Mouse (Mus musculus) cerebellum, adult 11 months (tissue): ENCODE results near the gene Gpn2.

Source experiments
- DNase-seq: peaks from one replicate; pipeline ENCODE4 v3.0.0; 2022

The Gpn2 gene

DNA sequence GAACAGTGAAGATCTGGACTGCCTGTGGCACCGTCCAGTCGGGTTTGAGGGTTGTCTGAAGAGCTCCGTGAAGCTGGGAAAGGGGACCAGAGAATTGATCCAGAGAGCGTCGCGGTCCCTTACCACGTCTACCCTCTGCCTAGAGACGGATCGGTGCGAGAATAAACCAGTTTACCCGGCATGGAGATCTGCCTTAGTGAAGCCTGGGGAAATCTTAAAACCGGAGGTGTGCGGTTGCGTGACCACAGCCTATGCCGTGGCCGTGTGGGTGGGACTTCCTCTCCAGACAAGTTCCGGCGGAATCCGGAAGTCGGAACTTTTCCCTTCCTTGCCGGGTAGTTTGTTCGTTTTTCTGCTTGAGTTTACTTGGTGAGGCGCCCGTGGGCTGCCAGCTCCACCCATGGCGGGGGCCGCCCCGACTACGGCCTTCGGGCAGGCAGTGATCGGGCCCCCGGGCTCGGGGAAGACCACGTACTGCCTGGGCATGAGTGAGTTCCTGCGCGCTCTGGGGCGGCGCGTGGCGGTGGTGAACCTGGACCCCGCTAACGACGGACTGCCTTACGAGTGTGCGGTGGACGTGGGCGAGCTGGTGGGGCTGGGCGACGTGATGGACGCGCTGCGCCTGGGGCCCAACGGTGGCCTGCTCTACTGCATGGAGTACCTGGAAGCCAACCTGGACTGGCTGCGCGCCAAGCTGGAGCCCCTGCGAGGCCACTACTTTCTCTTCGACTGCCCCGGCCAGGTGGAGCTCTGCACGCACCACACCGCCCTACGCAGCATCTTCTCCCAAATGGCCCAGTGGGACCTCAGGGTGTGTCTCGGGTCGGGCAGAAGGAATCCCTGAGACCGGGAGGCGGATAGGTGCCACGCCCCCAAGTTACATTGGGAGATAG, at the start of gene Gpn2:
TSS of gene Gpn2 (plus strand) at position 304 of the 893 bp plus-strand sequence.
- peak; percentile 61 for DNase-seq

DNA sequence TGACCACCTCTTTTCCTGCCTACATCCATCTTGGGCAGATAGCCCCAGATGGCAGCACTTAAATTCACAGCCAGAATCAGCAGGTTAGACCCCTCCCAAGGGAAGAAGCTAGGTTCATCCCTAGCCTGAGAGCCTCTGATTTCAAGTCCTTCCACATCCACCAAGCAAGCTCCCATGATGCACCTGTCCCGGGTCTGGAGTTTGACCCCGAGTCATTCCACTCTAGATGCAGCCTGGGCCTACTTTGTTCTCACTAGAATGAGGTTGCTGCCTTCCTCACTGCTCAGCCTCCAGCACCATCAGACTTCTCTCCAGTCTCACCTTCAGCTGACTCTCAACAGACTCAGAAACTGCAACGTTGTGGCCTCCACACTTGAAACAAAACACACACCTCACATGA, 48.1 kb upstream of the Gpn2 start:
- no peak for DNase-seq

DNA sequence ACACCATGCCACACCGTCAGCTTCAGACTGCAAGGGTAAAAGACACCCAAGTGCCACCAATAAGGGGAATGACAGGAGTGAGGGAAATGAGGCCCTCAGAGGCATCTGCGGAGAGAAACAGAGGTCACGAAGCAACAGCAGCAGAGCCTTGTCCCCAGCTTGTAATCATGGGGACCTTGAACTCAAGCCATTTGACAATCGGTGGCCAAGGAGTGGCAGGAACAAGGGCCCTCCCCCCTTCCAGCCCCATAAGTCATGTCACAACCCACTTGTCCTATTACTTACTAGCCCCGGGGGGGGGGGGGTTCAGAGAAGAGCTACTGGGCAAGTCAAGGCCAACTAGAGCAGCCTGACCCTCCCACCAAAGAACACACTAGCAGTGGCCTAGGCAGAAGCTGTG, 47.5 kb upstream of the Gpn2 start:
- DNase-seq: no peak

DNA sequence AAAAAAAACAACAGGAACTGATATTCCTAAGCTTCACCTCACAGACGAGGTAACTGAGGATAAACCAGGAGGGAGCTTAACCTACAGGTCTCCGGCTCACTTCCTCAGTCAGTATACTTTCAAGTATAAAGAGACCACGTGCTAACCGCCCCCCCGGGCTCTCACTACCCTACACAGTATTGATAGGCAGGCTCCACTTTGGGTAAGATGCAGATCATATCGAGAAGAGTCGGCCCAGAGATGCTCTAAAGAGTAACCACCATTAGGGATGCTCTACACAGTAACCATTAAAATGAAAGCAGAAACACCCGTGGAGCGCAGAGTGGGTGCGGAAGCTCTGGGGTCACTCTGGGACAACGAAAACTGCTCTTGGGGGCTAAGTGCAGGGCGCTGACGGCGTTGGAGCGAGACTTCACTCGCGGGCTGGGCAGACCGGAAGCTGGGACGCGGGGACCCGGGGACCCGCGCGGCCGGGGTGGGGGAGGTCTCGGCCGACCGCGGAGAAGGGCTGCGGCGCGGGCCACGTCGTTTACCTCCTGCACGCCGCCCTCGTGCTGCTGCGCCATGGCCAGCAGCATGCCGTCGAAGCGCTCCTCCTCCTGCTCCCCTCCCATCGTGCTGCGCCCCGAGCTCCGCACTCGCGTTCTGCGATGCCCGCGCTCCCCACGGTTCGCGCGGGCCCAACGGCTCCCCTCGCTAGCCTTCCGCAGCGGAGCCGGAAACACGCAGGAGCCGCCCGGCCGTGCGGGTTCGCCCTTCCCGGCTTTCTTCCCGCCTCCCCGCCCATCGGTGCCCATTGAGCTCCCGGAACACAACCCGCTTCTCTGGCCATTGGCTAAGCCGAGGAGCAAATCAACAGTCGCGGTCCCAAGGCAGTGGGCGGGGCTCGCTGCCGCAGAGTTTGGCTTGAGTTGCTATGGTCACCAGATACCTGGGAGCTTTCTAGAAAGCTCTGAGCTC, 38.6 kb upstream of the Gpn2 start, which contains the start of gene Nudc:
TSS of gene Nudc (minus strand) at position 725 of the 960 bp plus-strand sequence.
- DNase-seq: peak; percentile 95

DNA sequence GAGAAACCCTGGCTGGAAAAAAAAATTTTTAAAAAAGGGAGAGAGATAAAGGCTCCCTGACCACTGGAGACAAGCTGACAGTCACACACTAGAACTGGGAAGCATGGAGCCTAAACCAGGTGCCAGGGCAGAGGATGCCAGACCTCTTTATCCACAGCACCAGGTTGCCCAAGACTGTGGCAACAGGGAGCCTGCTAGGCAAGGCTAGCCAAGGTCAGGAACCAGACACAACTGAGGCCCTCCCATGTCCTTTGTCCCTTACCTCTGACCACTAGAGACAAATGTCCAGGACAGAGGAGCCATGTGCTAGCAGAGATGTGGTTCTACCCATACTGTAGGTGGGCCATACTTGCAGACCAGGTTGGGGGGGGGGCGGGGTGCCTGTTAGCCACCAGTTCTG, 32.1 kb upstream of the Gpn2 start:
- DNase-seq: no peak

DNA sequence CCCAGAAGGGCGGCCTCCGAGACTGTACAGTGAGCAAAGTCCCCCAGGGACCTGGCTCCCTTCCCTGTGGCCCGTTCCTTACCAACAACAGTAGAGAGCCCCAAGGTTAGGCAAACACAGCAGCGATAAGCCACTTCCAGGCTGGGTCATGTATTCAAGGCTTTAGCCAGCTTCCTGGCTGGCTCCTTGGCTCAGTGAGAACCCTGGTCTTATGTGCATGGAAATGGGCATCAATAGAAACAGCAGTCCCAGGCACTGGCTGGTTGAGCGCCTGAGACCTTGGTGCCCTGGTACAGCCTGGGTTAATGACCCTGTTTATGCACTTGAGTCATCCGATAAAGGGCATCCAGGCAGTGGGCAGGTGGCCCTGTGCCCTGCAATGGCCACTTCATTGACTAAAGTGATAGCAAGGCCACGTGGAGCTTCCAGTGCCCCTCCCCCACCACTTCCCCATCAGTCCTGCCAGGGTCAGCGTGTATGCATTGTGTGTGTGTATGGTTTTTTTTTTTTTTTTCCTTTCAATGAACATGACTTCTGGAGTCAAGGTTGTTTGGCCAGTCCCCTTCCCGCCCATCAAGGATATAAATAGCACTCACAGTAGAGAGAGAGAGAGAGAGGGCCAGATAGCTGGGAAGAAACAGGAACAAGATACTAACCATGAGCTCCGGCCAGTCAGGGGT, 31.3 kb upstream of the Gpn2 start, which contains the start of gene Nr0b2:
TSS of gene Nr0b2 (plus strand) at position 609 of the 680 bp plus-strand sequence.
- DNase-seq: no peak

DNA sequence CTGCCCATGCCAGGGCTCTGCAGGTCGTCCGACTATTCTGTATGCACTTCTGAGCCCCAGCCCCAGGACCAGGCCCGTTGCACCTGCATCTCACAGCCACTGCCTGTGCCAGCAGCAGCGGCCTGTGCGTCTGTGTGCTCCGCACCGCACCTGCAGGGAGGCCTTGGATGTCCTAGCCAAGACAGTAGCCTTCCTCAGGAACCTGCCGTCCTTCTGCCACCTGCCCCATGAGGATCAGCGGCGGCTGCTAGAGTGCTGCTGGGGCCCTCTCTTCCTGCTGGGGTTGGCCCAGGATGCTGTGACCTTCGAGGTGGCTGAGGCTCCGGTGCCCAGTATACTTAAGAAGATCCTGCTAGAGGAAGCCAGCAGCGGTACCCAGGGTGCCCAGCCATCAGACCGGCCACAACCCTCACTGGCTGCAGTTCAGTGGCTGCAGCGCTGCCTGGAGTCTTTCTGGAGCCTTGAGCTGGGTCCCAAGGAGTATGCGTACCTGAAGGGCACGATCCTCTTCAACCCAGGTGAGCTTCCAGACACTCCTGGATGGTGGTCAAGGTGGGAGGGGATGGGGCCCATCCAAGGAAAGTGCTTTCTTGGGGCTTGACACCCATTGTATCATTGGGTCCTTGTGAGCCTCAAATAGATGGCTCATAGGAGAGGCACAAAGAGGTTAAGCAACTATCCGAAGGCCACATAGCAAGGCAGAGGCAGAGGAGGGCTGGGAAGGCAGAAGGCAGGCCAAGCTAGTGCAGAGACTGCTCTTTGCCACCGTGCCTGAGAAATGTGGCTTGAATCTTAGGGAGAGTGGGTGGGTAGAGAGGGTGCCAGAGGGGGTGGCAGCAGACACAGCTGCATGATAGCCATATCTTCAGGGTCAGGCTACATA, 30.5 kb upstream of the Gpn2 start:
- DNase-seq: no peak

DNA sequence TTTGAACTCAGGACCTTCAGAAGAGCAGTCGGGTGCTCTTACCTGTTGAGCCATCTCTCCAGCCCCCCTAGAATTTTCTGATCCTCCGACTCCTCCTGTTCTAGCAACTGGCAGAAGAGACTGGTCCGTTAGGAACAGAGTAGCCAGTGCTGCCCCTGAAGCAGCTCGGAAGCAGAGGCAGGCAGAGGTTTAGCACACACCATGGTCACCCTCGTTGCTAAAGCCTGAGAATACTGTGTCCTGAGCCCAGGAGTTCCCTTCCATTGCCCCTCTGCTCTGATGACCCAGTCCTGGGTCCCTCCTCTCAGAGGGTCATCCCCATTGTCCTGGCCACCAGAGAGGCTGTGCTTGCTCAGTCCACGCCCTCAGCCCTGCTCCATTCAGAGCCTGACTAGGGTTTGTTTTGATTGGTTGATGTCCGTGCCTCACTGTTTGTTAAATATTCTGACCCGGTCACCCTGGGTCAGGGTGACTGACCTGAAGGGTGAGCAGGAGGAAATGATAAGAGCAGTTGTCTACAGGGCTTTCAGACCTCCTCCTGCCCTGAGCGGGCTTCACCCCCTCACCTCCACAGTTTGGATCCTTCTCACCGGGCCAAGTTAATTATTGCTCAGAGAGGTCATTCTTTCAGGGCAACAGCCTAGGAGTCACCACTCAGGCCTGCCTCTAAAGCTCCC, 27.0 kb upstream of the Gpn2 start:
- DNase-seq: no peak

DNA sequence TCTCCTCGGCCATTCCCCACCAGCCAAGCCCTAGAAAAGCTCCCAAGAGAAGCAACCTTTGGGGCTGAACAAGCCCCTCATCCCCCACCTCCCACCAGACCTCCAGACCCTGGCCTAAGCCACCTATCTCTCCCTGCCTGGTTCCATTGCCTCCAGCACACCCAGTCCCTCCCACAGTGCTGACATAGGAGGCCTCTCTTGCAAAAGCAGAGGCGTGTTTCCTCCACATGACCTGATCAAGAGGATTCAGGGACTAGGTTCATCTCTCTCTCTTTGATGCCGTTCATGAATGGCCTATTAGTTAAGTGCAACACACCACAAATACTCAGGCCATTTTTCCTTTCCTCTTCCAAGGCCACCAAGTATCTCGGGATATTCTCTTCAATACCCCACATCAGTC, 24.3 kb upstream of the Gpn2 start:
- no peak for DNase-seq

DNA sequence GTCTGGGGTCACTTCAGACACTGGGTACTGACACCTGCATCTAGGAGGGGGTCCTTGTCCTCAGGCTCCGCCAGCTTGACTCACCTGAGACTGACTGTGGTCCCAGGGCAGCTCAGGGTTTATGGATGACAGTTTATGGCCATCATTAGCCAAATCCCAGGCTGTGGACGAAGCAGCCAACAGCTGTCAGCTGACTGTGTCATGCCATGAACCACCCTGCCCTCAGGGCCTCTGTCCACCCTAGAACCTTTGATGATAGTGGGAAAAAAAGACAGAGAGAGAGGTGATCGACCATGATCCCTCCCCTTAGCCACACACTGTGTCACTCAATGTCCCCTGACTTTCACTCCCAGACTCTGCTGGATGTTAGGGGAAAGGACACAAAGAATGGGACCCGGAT, 22.5 kb upstream of the Gpn2 start:
- no peak for DNase-seq

DNA sequence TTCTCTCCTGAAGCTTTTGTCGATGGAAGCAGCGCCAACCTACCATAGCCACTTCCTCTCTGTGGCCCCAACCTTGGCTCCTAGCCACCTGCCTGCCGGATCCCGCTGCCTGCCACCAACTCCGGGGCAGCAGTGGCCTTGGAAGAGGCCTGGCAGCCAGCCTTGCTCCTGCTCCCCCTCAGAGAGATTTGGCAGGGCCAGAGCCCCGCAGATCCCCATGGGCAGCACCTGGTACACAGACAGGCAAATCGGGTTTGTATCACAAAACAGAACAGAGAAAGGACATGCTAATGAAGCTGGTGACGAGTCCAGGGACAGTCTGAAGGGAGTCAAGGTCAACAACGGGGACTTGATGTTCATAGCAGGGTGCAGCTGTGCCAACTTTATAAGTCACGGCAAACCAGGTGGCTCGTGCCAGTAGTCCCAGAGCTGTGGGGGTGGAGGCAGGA, 21.0 kb upstream of the Gpn2 start:
- peak; percentile 80 for DNase-seq

DNA sequence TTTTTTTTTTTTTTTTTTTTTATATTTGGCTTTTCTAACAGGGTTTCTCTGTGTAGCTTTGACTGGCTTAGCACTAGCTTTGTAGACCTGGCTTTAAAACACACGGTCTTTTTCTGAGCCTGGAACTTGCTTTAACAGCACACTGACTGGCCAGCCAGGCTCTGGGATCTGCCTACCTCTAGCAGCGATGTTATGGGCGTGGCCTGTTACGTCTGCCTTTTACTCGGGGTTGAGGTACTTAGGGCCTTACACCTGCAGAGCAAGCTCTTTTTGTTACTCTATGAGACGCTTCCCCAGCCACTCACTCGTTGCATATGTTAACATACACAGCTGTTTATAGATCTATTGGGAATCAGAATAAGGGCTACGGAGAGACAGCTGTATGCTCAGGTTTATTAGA, 16.9 kb upstream of the Gpn2 start:
- DNase-seq: no peak

DNA sequence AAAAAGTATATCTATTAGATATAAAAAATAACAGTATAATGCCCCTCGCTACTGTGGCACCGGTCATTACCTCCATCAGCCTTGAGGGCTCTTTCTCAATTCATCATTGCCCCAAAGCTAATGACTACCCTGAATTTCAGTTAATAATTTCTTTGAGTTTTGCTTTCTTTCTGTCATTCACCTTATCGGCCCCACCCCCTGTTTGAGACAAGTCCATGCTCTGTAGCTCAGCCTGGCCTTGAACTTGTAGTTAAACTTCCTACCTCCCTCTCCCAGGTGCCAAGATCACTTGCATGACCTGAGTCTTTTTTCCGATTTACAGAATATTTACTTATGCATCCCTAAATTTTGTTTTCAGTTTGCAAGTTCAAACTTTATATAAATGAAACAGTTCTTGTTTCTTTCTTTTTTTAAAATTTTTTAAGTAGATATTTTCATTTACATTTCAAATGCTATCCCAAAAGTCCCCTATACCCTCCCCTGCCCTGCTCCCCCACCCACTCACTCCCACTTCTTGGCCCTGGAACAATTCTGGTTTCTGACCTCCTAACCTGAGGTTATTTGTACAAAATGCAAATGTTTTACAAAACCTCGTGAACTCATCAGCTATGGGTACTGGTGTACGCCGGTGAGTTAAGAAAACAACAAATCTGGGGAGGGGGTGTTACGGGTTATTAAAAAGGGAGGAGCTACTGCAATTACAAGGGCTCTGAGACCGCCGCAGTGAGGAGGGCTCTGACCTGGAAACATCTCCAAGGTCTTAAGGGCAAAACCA, 14.7 kb upstream of the Gpn2 start:
- no peak for DNase-seq

DNA sequence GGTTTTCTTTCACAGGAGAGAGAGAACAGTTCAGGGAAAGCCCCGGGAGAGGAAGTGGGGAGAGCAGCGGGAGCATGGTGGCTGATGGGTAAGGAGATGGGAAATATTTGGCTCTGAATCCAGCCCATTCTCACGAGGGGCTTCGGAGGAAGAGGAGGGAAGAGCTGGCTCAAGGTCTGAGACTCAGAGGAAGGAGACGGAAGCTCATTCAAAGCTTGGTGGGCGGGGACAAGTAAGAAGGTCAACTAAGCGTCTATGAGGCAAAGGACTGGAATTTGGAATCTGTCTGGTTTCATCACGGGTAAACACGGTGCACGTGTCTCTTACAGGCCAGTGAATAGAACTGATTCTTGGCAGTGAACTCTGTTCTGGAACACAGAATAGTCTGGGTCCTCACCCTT, 14.1 kb upstream of the Gpn2 start:
- no peak for DNase-seq

DNA sequence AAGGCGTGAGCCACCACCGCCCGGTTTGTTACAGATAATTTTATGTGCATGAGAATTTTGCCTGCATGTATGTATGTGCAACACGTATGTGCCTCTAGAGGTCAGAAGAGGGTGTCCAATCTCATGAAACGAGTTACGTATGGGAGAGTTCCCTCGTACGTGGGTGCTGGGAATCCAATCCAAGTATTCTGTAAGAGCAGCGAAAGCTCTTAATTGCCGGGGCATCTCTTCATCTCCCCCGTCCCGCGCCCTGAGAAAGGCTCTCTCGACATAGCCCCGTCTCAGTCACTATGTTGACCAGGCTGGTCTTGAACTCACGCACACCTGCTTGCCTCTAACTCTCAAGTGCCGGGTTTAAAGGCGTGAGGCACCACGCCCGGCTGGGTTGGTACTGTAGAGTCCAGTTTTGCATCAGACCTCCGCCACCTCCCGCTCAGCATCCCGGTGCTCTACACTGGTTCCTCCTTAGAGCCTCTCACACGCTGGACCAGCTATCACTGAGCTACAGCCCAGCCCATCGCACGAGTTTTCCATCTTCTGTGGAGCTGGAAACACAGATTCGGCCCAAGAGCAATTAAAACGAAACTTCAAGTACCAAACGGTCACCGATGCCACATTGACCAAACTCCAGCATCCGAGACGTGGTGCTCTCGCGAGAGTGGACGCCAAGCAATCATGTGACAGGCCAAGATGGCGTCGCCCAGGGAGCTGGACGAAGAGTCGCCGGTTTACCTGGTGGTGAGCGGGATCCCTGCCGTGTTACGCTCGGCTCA, 9.9 kb upstream of the Gpn2 start, which contains the start of gene Gpatch3:
TSS of gene Gpatch3 (plus strand) at position 676 of the 773 bp plus-strand sequence.
- peak; percentile 88 for DNase-seq

DNA sequence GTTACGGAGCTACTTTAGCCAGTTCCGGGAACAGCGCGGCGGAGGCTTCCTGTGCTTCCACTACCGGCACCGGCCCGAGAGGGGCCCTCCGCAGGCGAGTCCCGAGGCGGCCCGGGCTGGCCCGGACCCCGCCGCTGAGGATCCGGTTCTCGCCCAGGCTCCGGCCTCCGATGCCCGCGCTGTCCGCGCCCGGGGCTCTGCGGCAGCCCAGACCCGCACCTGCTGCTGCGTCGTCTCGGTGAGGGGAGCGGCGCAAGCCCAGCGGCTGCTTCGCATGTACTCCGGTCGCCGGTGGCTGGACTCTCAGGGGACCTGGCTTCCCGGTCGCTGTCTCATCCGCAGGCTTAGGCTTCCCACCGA, 9.3 kb upstream of the Gpn2 start:
- DNase-seq: no peak

DNA sequence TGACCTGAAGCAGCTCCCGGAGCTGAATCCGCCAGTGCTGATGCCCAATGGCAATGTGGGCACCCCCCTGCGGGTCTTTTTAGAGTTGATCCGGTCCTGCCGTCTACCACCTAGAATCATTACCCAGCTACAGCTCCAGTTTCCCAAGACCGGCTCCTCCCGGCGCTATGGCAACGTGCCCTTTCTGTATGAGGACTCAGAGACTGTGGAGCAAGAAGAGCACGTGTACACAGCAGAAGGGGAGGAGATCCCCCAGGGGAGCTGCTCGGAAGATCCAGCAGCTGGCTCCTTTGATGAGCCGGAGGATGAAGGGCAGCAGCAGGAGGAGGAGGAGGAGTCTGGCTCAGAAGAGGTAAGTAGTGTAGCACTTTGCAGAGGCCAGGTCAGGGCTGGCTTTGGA, 6.2 kb upstream of the Gpn2 start:
- DNase-seq: no peak

DNA sequence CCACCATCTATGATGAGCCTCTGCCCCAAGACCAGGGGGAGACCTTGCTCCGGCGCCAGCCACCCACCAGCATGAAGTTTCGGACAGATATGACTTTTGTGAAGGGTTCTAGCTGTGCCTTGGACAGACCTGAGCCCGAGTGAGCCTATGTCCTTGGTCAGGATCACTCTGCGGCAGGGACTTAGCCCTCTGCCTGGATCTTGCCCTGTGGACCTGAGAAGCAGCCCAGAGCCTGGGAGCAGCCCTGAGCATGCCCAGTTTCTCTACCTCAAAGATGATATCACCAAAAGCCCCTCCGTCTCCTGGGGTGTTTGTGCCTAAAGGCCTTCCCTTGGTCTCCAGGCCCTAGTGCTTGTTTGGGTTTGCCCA, 488 bp upstream of the Gpn2 start:
- no peak for DNase-seq

DNA sequence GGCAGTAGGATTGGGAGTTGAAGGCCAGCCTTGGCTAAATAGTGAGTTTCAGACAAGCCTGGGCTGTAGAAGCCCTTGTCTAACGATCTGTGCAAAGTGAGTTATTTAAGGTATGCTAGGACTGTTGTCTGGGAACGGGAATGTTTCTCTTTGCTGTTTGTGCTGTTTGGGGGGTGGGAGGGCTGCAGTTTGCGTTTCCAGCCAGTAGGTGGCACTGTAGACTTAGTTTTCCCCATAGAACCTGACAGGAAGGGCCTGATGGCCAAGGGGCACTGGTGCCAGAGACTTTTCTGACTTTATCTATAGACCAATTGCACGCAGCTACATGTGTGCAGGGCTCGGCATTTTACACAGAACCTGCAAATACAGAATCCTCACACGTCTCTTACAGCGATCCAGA, 8.4 kb downstream of the Gpn2 start:
- DNase-seq: peak; percentile 49

DNA sequence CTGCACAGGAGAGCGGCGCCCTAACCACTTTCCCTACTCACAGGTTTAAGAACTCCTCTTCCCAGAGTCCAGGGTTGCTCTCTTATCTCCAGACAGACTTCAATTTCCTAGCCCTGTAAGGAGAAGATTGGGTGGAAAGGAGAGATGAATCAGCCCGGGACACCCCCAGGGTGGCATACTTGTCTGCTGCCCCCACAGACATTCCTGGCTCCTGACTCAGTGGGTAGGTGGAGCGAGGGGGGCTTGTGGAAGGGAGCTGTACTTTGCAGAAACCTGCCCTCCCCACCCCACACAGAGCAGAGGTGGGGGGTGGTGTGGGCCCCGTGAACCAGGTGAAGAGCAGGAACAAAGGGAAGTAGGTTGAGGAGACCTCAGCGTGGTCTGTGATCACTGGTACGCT, 11.4 kb downstream of the Gpn2 start:
- no peak for DNase-seq
